Mouse (Mus musculus) kidney, embryonic 14.5 days (tissue): ENCODE data around the gene Sugct. TPM values are rescaled to one million over a fixed set of nuclear protein-coding genes. Genes with fewer than 3 reads are reported as not detected.

Experiments
- ATAC-seq: fragments of 200-750 bp; cut with Nextera tagmentation; 2 replicates; pipeline ENCODE4 v1.8.0; 2017; ENCODE audit warnings: moderate number of reproducible peaks, mild to moderate bottlenecking, moderate TSS enrichment, moderate library complexity; ENCODE audit not compliant: low FRiP score, low TSS enrichment
- H3K27ac ChIP-seq: fragments of 300-500 bp; sonication (generic); 2 replicates; pipeline ENCODE4 v1.5.1; 2014; ENCODE audit warnings: low read depth, mild to moderate bottlenecking, low read length, moderate library complexity, mixed read lengths
- H3K27me3 ChIP-seq: fragments of 300-500 bp; sonication (generic); 2 replicates; pipeline ENCODE4 v1.6.1; 2014; ENCODE audit warnings: mild to moderate bottlenecking, low read length; ENCODE audit not compliant: control insufficient read depth, insufficient read depth
- H3K36me3 ChIP-seq: fragments of 300-500 bp; sonication (generic); 2 replicates; pipeline ENCODE4 v1.6.1; 2014; ENCODE audit warnings: low read length, mixed read lengths; ENCODE audit not compliant: control insufficient read depth, insufficient read depth
- H3K4me1 ChIP-seq: fragments of 300-500 bp; sonication (generic); 2 replicates; pipeline ENCODE4 v1.6.1; 2014; ENCODE audit warnings: low read length, mixed read lengths; ENCODE audit not compliant: control insufficient read depth, insufficient read depth
- H3K4me2 ChIP-seq: fragments of 300-500 bp; sonication (generic); replicated peaks from 2 replicates; pipeline ENCODE4 v1.6.1; 2014; ENCODE audit warnings: low read depth, mild to moderate bottlenecking, low read length
- H3K4me3 ChIP-seq: fragments of 300-500 bp; sonication (generic); 2 replicates; pipeline ENCODE4 v1.5.1; 2014; ENCODE audit warnings: mild to moderate bottlenecking, low read length
- H3K9ac ChIP-seq: fragments of 300-500 bp; sonication (generic); 2 replicates; pipeline ENCODE4 v1.6.1; 2014; ENCODE audit warnings: low read depth, mild to moderate bottlenecking, low read length, moderate library complexity
- H3K9me3 ChIP-seq: fragments of 300-500 bp; sonication (generic); 2 replicates; pipeline ENCODE4 v1.6.1; 2016; ENCODE audit warnings: low read length; ENCODE audit not compliant: control insufficient read depth
- WGBS: fragments of 180-500 bp; shearing (Covaris S2); extraction: QIAGEN DNeasy Blood & Tissue Kit; methylation state at CpG from one replicate; pipeline ENCODE4 v1.1.7; 2014; 5-methylcytosine and 5-hydroxymethylcytosine counted together
- polyA plus RNA-seq: library from polyadenylated mRNA; unstranded; fragments of >200 nt; fragmentation: Nextera tagmentation; extraction: Ambion mirVana; gene quantifications from 2 replicates; pipeline ENCODE4 v1.2.1, GENCODE M21; 2014

Gene Sugct
- polyA plus RNA-seq, 1 experiment from 2014 or later: 6.9 TPM

DNA sequence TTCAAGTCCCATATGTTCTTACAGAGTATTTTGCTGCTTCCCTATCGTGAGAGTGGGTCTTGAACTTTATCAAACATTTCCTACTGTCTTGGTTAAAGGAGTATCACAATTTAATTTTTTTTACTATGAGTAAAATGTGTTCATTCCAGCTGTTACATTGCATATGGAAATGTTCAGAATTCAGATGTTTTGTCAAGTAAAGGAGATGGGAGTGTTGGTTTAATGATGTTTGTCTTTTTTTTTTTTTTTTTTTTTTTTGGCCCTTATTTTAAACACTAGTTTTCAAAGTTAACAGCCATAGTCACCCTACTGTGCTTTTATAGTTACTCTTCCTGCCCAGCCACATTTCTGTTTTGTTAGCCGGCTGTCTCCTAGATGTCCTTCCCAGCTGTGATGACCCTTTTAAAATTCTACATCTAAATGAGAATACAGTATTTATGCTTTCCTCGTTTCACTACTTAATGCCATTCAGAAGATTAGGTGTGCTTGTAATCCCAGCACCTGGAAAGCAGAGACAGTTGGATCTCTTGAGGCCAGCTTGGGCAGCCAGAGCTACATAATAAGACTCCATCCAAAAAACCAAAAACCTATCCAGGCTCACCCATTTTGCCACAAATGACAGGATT is 4.8 kb upstream of the Sugct start:
- ATAC-seq: no peak
- 86% methylated on average over 3 of the region's 3 CpGs for WGBS
- Histone ChIP-seq H3K36me3 (peaks cover 3% of the 10 kb centered on the region; the same call in 1 of the 2 replicates), H3K27me3 (no peaks in the 10 kb centered on the region), H3K4me2 (no peak overlapping the region), H3K9me3 (no peaks in the 10 kb centered on the region), H3K4me1 (no peaks in the 10 kb centered on the region), H3K9ac (no peak overlapping the region), H3K4me3 (no peak overlapping the region), H3K27ac (no peak overlapping the region)

- Histone ChIP-seq H3K27ac (no peak overlapping the region), H3K27me3 (no peaks in the 10 kb centered on the region), H3K36me3 (peaks cover 3% of the 10 kb centered on the region; the same call in 1 of the 2 replicates), H3K4me3 (peak overlapping the region; percentile 62), H3K4me1 (no peaks in the 10 kb centered on the region), H3K4me2 (peak overlapping the region; percentile 81), H3K9me3 (no peaks in the 10 kb centered on the region), H3K9ac (peak overlapping the region; percentile 81)
- WGBS: 11% methylated on average over 7 of the region's 7 CpGs
- ATAC-seq: no peak
Measured at GRCm38 (mm10) chr13:17695898-17696580, 686 bp upstream of the Sugct start.

GRCm38 (mm10) chr13:17694414-17694813 is 939 bp downstream of the Sugct start:
- H3K4me1 ChIP-seq: no peaks in the 10 kb centered on the region
- H3K9ac ChIP-seq: peak overlapping the region; percentile 71
- 0% methylated on average over 23 of the region's 25 CpGs for WGBS
- peak overlapping the region; percentile 62 for H3K4me3 ChIP-seq
- no peaks in the 10 kb centered on the region for H3K9me3 ChIP-seq
- peak overlapping the region; percentile 55 for H3K4me2 ChIP-seq
- peak overlapping the region; percentile 66; the same call in 1 of the 2 replicates for H3K27ac ChIP-seq
- H3K27me3 ChIP-seq: no peaks in the 10 kb centered on the region
- peak; percentile 89 for ATAC-seq
- H3K36me3 ChIP-seq: peaks cover 3% of the 10 kb centered on the region; the same call in 1 of the 2 replicates

DNA sequence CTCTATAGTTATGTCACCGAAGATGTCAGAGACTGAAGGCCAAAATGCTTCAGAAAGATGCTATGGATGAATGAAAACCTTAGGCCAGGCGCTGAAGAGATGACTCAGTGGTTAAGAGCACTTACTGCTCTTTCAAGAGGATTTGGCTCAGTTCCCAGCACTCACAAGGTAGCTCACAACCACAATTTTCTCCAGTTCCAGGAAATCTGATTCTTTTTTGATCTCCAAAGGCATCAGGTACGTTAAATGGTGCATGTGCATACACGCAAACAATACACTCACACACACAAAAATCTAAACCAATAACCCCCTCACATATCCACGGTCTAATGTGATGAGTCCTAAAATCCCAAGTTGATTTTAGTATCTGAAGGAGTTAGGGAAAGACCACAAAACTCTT is 1.5 kb downstream of the Sugct start:
- H3K9ac ChIP-seq: no peak overlapping the region
- H3K9me3 ChIP-seq: no peaks in the 10 kb centered on the region
- 73% methylated on average over 5 of the region's 5 CpGs for WGBS
- H3K4me1 ChIP-seq: no peaks in the 10 kb centered on the region
- peaks cover 3% of the 10 kb centered on the region; the same call in 1 of the 2 replicates for H3K36me3 ChIP-seq
- H3K27ac ChIP-seq: no peak overlapping the region
- no peaks in the 10 kb centered on the region for H3K27me3 ChIP-seq
- H3K4me3 ChIP-seq: peak overlapping the region; percentile 62; the same call in 1 of the 2 replicates
- peak overlapping the region; percentile 55 for H3K4me2 ChIP-seq
- ATAC-seq: no peak

GRCm38 (mm10) chr13:17691436-17691835 is 3.9 kb downstream of the Sugct start:
- 74% methylated on average over 1 of the region's 1 CpGs for WGBS
- H3K4me1 ChIP-seq: no peaks in the 10 kb centered on the region
- no peaks in the 10 kb centered on the region for H3K9me3 ChIP-seq
- H3K9ac ChIP-seq: no peak overlapping the region
- H3K36me3 ChIP-seq: no peaks in the 10 kb centered on the region
- no peak overlapping the region for H3K27ac ChIP-seq
- H3K27me3 ChIP-seq: no peaks in the 10 kb centered on the region
- ATAC-seq: no peak
- H3K4me2 ChIP-seq: no peak overlapping the region
- no peak overlapping the region for H3K4me3 ChIP-seq

DNA sequence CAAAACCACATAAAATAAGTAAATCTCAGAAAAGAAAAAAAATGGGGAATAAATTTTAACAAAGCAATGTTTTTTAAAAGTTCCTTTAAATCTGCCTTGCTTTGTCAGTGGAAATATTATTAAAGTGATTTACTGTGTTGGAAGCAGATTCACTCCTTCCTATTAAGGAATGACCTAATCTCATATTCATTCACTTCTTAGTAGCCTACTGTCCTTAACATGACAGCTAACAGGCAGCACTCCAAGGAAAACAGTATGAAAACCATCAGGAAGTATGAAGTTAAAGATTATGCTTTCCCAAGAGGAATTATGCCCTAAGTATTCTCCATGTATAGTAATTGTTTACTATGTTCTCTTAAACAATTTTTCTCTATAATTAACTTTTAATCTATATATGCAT is 4.7 kb downstream of the Sugct start:
- no peaks in the 10 kb centered on the region for H3K36me3 ChIP-seq
- H3K4me2 ChIP-seq: no peak overlapping the region
- no peaks in the 10 kb centered on the region for H3K4me1 ChIP-seq
- no peak overlapping the region for H3K27ac ChIP-seq
- H3K4me3 ChIP-seq: no peak overlapping the region
- no peaks in the 10 kb centered on the region for H3K9me3 ChIP-seq
- H3K27me3 ChIP-seq: no peaks in the 10 kb centered on the region
- no peak for ATAC-seq
- no peak overlapping the region for H3K9ac ChIP-seq

DNA sequence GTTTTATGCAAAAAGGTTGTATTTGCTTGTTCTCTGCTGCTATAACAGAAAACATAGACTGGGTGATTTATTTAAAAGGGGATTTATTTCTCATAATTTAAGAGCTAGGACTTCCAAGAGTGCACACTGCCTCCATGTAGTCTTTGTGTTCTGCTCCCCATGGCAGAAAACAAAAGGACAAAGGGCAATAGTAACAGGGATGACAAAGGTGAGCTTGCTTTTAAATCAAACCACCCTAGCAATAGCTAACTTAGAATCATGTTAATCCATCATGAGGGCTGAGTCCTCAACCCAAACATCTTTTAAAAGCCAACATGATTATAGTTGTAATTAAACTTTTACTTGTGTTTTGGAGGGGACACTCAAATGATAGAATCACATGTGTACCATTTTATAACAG is 5.9 kb downstream of the Sugct start:
- Histone ChIP-seq H3K4me3 (no peak overlapping the region), H3K9me3 (no peaks in the 10 kb centered on the region), H3K27ac (no peak overlapping the region), H3K4me1 (no peaks in the 10 kb centered on the region), H3K36me3 (no peaks in the 10 kb centered on the region), H3K4me2 (no peak overlapping the region), H3K27me3 (no peaks in the 10 kb centered on the region), H3K9ac (no peak overlapping the region)
- ATAC-seq: no peak

- no peak overlapping the region for H3K4me2 ChIP-seq
- no peak overlapping the region for H3K4me3 ChIP-seq
- ATAC-seq: peak; percentile 46; the same call in 1 of the 2 replicates
- H3K27ac ChIP-seq: no peak overlapping the region
- H3K9me3 ChIP-seq: no peaks in the 10 kb centered on the region
- H3K9ac ChIP-seq: no peak overlapping the region
- no peaks in the 10 kb centered on the region for H3K36me3 ChIP-seq
- H3K27me3 ChIP-seq: no peaks in the 10 kb centered on the region
- no peaks in the 10 kb centered on the region for H3K4me1 ChIP-seq
- 67% methylated on average over 1 of the region's 1 CpGs for WGBS
Measured at GRCm38 (mm10) chr13:17671122-17671521, 24.2 kb downstream of the Sugct start.

- no peaks in the 10 kb centered on the region for H3K27me3 ChIP-seq
- no peaks in the 10 kb centered on the region for H3K36me3 ChIP-seq
- no peak for ATAC-seq
- H3K4me1 ChIP-seq: no peaks in the 10 kb centered on the region
- no peak overlapping the region for H3K4me3 ChIP-seq
- 93% methylated on average over 1 of the region's 1 CpGs for WGBS
- H3K9ac ChIP-seq: no peak overlapping the region
- H3K9me3 ChIP-seq: no peaks in the 10 kb centered on the region
- H3K27ac ChIP-seq: no peak overlapping the region
- no peak overlapping the region for H3K4me2 ChIP-seq
Measured at GRCm38 (mm10) chr13:17667380-17667779, 28.0 kb downstream of the Sugct start.
